Mouse (Mus musculus): ENCODE data around the gene Nop14. TPM values are rescaled to one million over a fixed set of nuclear protein-coding genes. Genes with fewer than 3 reads are reported as not detected.
A peak's percentile ranks its signal among the peaks of the same experiment; 100 is the strongest.

The Nop14 gene
- total RNA-seq, 1 experiment = 78.5 TPM

DNA sequence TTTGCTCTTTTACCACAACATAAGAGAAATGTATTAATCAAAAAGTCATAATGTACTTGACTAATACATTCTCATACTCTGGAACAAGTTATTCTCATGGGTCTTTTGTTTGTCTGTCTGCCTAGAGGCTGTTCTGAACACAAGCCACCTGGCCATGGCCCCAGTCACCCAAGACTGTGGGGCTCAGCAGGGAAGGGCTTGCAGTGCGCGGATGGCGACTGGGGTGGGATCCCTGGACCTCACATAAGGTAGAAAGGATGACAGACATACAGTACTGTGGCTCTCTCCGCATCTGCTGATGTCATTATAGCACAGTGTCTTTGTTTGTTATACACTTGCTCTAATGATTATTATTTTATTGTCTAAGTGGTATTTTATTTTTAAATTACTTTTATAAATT lies 69.2 kb downstream of the Nop14 start:
- in situ Hi-C loops (cut with MboI; ENCODE audit: low sequenced_read_pairs in 2 of 2, unreplicated experiment in 2 of 2) = no loop called here
- H3K36me3 ChIP-seq (ENCODE audit: control insufficient read depth, insufficient read depth, low read length, poor library complexity, severe bottlenecking) = no peaks in the 10 kb centered on the region
- H3K27ac ChIP-seq (ENCODE audit: insufficient read depth, low read depth, low read length, poor library complexity, severe bottlenecking) = peak overlapping the region; percentile 60; the same call in 1 of the 2 replicates
- H3K4me1 ChIP-seq (ENCODE audit: control insufficient read depth in 2 of 2, insufficient read depth in 2 of 2, low read length in 2 of 2, poor library complexity in 1 of 2) = peaks cover 12 to 20% of the 10 kb centered on the region in 2 experiments
- H3K9me3 ChIP-seq (ENCODE audit: control insufficient read depth, insufficient read depth, low read depth, low read length) = no peaks in the 10 kb centered on the region
- DNase-seq (ENCODE audit: low read depth, low spot score) = no peak
- TF ChIP-seq CHD2 (IDR thresholded peaks at IDR 0.05; ENCODE audit: low read depth, low read length) (no peak), ZC3H11A (IDR thresholded peaks at IDR 0.05; ENCODE audit: borderline replicate concordance, low read depth, low read length) (no peak), HCFC1 (IDR thresholded peaks at IDR 0.05; ENCODE audit: borderline replicate concordance, insufficient read depth, low read length) (no peak), ZNF384 (IDR thresholded peaks at IDR 0.05; ENCODE audit: low read depth, low read length) (no peak), MAFK (IDR thresholded peaks at IDR 0.05; ENCODE audit: insufficient read depth, low read depth, low read length) (no peak)
- no peak overlapping the region for H3K4me3 ChIP-seq (ENCODE audit: insufficient read depth in 1 of 2, low read depth in 1 of 2, low read length in 2 of 2, poor library complexity in 1 of 2, severe bottlenecking in 1 of 2)
- no peak overlapping the region for H3K9ac ChIP-seq (ENCODE audit: insufficient read depth, low read depth, low read length, poor library complexity, severe bottlenecking)

DNA sequence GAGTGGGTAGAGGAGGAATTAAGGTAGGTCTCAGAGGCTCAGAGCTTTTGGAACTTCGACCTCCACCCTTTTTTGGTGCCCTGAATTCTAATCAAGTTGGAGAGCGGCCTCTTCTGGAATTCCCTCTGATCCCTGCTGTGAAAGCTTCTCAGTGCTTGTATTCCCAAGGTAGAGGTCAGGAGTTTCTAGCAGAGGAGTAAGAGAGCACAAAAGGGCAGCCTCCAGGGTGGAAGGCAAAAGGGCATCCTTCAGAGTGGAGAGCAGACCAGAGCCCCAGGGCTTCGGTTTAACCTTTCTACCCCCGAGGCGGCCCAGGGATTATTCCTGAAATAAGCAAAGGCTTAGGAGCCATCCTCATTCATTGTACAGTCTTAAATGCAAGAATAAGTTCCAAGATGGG lies 69.9 kb downstream of the Nop14 start:
- no peaks in the 10 kb centered on the region for H3K9me3 ChIP-seq (ENCODE audit: control insufficient read depth, insufficient read depth, low read depth, low read length)
- DNase-seq (ENCODE audit: low read depth, low spot score) = peak; percentile 71
- H3K9ac ChIP-seq (ENCODE audit: insufficient read depth, low read depth, low read length, poor library complexity, severe bottlenecking) = no peak overlapping the region; the same call in 1 of the 2 replicates
- peak overlapping the region; percentile 77; the same call in 1 of the 2 replicates for H3K27ac ChIP-seq (ENCODE audit: insufficient read depth, low read depth, low read length, poor library complexity, severe bottlenecking)
- H3K4me3 ChIP-seq (ENCODE audit: insufficient read depth in 1 of 2, low read depth in 1 of 2, low read length in 2 of 2, poor library complexity in 1 of 2, severe bottlenecking in 1 of 2) = no peak overlapping the region; a peak in 1 of 4 replicates
- in situ Hi-C loops (cut with MboI; ENCODE audit: low sequenced_read_pairs in 2 of 2, unreplicated experiment in 2 of 2) = no loop called here
- H3K36me3 ChIP-seq (ENCODE audit: control insufficient read depth, insufficient read depth, low read length, poor library complexity, severe bottlenecking) = no peaks in the 10 kb centered on the region
- no peak for TF ChIP-seq ZNF384 (IDR thresholded peaks at IDR 0.05; ENCODE audit: low read depth, low read length)
- TF ChIP-seq MAFK (IDR thresholded peaks at IDR 0.05; ENCODE audit: insufficient read depth, low read depth, low read length) = no peak
- no peak for TF ChIP-seq CHD2 (IDR thresholded peaks at IDR 0.05; ENCODE audit: low read depth, low read length)
- no peak for TF ChIP-seq HCFC1 (IDR thresholded peaks at IDR 0.05; ENCODE audit: borderline replicate concordance, insufficient read depth, low read length)
- TF ChIP-seq ZC3H11A (IDR thresholded peaks at IDR 0.05; ENCODE audit: borderline replicate concordance, low read depth, low read length) = no peak
- H3K4me1 ChIP-seq (ENCODE audit: control insufficient read depth in 2 of 2, insufficient read depth in 2 of 2, low read length in 2 of 2, poor library complexity in 1 of 2) = peaks cover 12 to 20% of the 10 kb centered on the region in 2 experiments

Other genes with a start within 250 kb of the Nop14 start
- gene Tnip2, start 146.2 kb downstream of the Nop14 start, total RNA-seq (2012; rRNA removed) = 17.0 and 17.7 TPM in 2 replicates
- gene Sh3bp2, start 134.3 kb downstream of the Nop14 start, total RNA-seq (2012; rRNA removed) = 2.4 and 3.4 TPM in 2 replicates
- 57.5 and 78.4 TPM in 2 replicates for gene Add1, start 86.5 kb downstream of the Nop14 start, total RNA-seq (2012; rRNA removed)
- gene Mfsd10, start 22.9 kb downstream of the Nop14 start, total RNA-seq (2012; rRNA removed) = 192 and 348 TPM in 2 replicates
- gene Grk4, start 231 bp upstream of the Nop14 start, total RNA-seq (2012; rRNA removed) = 0.45 and 0.53 TPM in 2 replicates
- 25.6 and 34.0 TPM in 2 replicates for gene Htt, start 101.6 kb upstream of the Nop14 start, total RNA-seq (2012; rRNA removed)
- gene Msantd1, start 247.9 kb upstream of the Nop14 start, total RNA-seq (2012; rRNA removed) = 1.1 and 1.2 TPM in 2 replicates